Mouse (Mus musculus) kidney, embryonic 14.5 days (tissue): ENCODE results near the gene Axdnd1. TPM values are rescaled to one million over a fixed set of nuclear protein-coding genes. Genes with fewer than 3 reads are reported as not detected.
"Not testable (repeated sequence)": the region's sequence is repeated elsewhere in the genome, so short reads cannot be mapped to it uniquely, and the experiment has no call there.

Source experiments
- ATAC-seq: fragments of 200-750 bp; cut with Nextera tagmentation; 2 replicates; pipeline ENCODE4 v1.8.0; 2017; ENCODE audit warnings: moderate number of reproducible peaks, mild to moderate bottlenecking, moderate TSS enrichment, moderate library complexity; ENCODE audit not compliant: low FRiP score, low TSS enrichment
- H3K27ac ChIP-seq: fragments of 300-500 bp; sonication (generic); 2 replicates; pipeline ENCODE4 v1.5.1; 2014; ENCODE audit warnings: low read depth, mild to moderate bottlenecking, low read length, moderate library complexity, mixed read lengths
- H3K27me3 ChIP-seq: fragments of 300-500 bp; sonication (generic); 2 replicates; pipeline ENCODE4 v1.6.1; 2014; ENCODE audit warnings: mild to moderate bottlenecking, low read length; ENCODE audit not compliant: control insufficient read depth, insufficient read depth
- H3K36me3 ChIP-seq: fragments of 300-500 bp; sonication (generic); 2 replicates; pipeline ENCODE4 v1.6.1; 2014; ENCODE audit warnings: low read length, mixed read lengths; ENCODE audit not compliant: control insufficient read depth, insufficient read depth
- H3K4me1 ChIP-seq: fragments of 300-500 bp; sonication (generic); 2 replicates; pipeline ENCODE4 v1.6.1; 2014; ENCODE audit warnings: low read length, mixed read lengths; ENCODE audit not compliant: control insufficient read depth, insufficient read depth
- H3K4me2 ChIP-seq: fragments of 300-500 bp; sonication (generic); replicated peaks from 2 replicates; pipeline ENCODE4 v1.6.1; 2014; ENCODE audit warnings: low read depth, mild to moderate bottlenecking, low read length
- H3K4me3 ChIP-seq: fragments of 300-500 bp; sonication (generic); 2 replicates; pipeline ENCODE4 v1.5.1; 2014; ENCODE audit warnings: mild to moderate bottlenecking, low read length
- H3K9ac ChIP-seq: fragments of 300-500 bp; sonication (generic); 2 replicates; pipeline ENCODE4 v1.6.1; 2014; ENCODE audit warnings: low read depth, mild to moderate bottlenecking, low read length, moderate library complexity
- H3K9me3 ChIP-seq: fragments of 300-500 bp; sonication (generic); 2 replicates; pipeline ENCODE4 v1.6.1; 2016; ENCODE audit warnings: low read length; ENCODE audit not compliant: control insufficient read depth
- WGBS: fragments of 180-500 bp; shearing (Covaris S2); extraction: QIAGEN DNeasy Blood & Tissue Kit; methylation state at CpG from one replicate; pipeline ENCODE4 v1.1.7; 2014; 5-methylcytosine and 5-hydroxymethylcytosine counted together
- polyA plus RNA-seq: library from polyadenylated mRNA; unstranded; fragments of >200 nt; fragmentation: Nextera tagmentation; extraction: Ambion mirVana; gene quantifications from 2 replicates; pipeline ENCODE4 v1.2.1, GENCODE M21; 2014

The Axdnd1 gene
- polyA plus RNA-seq, 1 experiment from 2014 or later: 1.8 TPM

- Histone ChIP-seq H3K4me3 (no peak overlapping the region), H3K36me3 (no peaks in the 10 kb centered on the region), H3K4me1 (no peaks in the 10 kb centered on the region), H3K4me2 (no peak overlapping the region), H3K9me3 (no peaks in the 10 kb centered on the region), H3K27ac (no peak overlapping the region), H3K9ac (no peak overlapping the region), H3K27me3 (no peaks in the 10 kb centered on the region)
- 87% methylated on average over 9 of the region's 9 CpGs for WGBS
- no peak for ATAC-seq
These were observed 97.8 kb downstream of the Axdnd1 start for GRCm38 (mm10) chr1:156323126-156323525.

- Histone ChIP-seq H3K4me1 (peaks cover 6% of the 10 kb centered on the region), H3K27me3 (peaks cover 30% of the 10 kb centered on the region), H3K27ac (no peak within 1 kb of the TSS), H3K9ac (no peak within 1 kb of the TSS), H3K36me3 (no peaks in the 10 kb centered on the region), H3K4me3 (peak within 1 kb of the TSS; percentile 20; the same call in 1 of the 2 replicates), H3K9me3 (no peaks in the 10 kb centered on the region), H3K4me2 (peak within 1 kb of the TSS; percentile 44)
- 0 out of 2 replicates have a peak, but pooled peaks have one; percentile 28 for ATAC-seq
- WGBS: 4% methylated on average over 28 of the region's 29 CpGs
These were observed 110.3 kb downstream of the Axdnd1 start, which contains the start of gene Nphs2 for GRCm38 (mm10) chr1:156310630-156311029. Gene Nphs2 (plus strand): TSS chr1:156310727.

GRCm38 (mm10) chr1:156308595-156308994, 112.4 kb downstream of the Axdnd1 start:
- Histone ChIP-seq H3K4me1 (peaks cover 6% of the 10 kb centered on the region), H3K27ac (no peak overlapping the region), H3K36me3 (no peaks in the 10 kb centered on the region), H3K27me3 (peaks cover 45% of the 10 kb centered on the region), H3K9me3 (no peaks in the 10 kb centered on the region), H3K9ac (no peak overlapping the region), H3K4me2 (no peak overlapping the region), H3K4me3 (no peak overlapping the region)
- ATAC-seq: no peak
- WGBS: 75% methylated on average over 1 of the region's 1 CpGs

- ATAC-seq: peak; percentile 87
- H3K27ac ChIP-seq: no peak within 1 kb of the TSS
- H3K9ac ChIP-seq: peak within 1 kb of the TSS; percentile 60
- no peaks in the 10 kb centered on the region for H3K4me1 ChIP-seq
- H3K9me3 ChIP-seq: peaks cover 4% of the 10 kb centered on the region; the same call in 1 of the 2 replicates
- H3K36me3 ChIP-seq: no peaks in the 10 kb centered on the region
- WGBS: under 1% methylated on average over 66 of the region's 85 CpGs
- H3K4me2 ChIP-seq: peak within 1 kb of the TSS; percentile 98
- peaks cover 45% of the 10 kb centered on the region for H3K27me3 ChIP-seq
- H3K4me3 ChIP-seq: peak within 1 kb of the TSS; percentile 66
These were observed 117.8 kb downstream of the Axdnd1 start, which contains the start of gene Tdrd5 for GRCm38 (mm10) chr1:156302911-156303749. Gene Tdrd5 (minus strand): TSS chr1:156303664.

- H3K27ac ChIP-seq: no peak overlapping the region
- H3K4me1 ChIP-seq: no peaks in the 10 kb centered on the region
- no peak overlapping the region for H3K4me3 ChIP-seq
- H3K9ac ChIP-seq: no peak overlapping the region
- ATAC-seq: no peak
- no peaks in the 10 kb centered on the region for H3K9me3 ChIP-seq
- no peak overlapping the region for H3K4me2 ChIP-seq
- H3K36me3 ChIP-seq: no peaks in the 10 kb centered on the region
- H3K27me3 ChIP-seq: no peaks in the 10 kb centered on the region
- 95% methylated on average over 6 of the region's 6 CpGs for WGBS
These were observed 130.9 kb downstream of the Axdnd1 start for GRCm38 (mm10) chr1:156290016-156290415.

GRCm38 (mm10) chr1:156289222-156289587, 131.8 kb downstream of the Axdnd1 start:
- H3K4me1 ChIP-seq, H3K27ac ChIP-seq, H3K4me2 ChIP-seq, H3K9me3 ChIP-seq, H3K36me3 ChIP-seq, ATAC-seq, H3K9ac ChIP-seq, H3K27me3 ChIP-seq, H3K4me3 ChIP-seq: not testable (repeated sequence)
- 77% methylated on average over 10 of the region's 10 CpGs for WGBS

- 88% methylated on average over 9 of the region's 9 CpGs for WGBS
- Histone ChIP-seq H3K9me3 (no peaks in the 10 kb centered on the region), H3K4me3 (no peak overlapping the region), H3K36me3 (no peaks in the 10 kb centered on the region), H3K27ac (no peak overlapping the region), H3K4me1 (no peaks in the 10 kb centered on the region), H3K9ac (no peak overlapping the region), H3K27me3 (no peaks in the 10 kb centered on the region), H3K4me2 (no peak overlapping the region)
- ATAC-seq: no peak
These were observed 132.3 kb downstream of the Axdnd1 start for GRCm38 (mm10) chr1:156288556-156289221.

- WGBS: 80% methylated on average over 5 of the region's 5 CpGs
- no peak for ATAC-seq
These were observed 135.4 kb downstream of the Axdnd1 start for GRCm38 (mm10) chr1:156285541-156285896.

More at GRCm38 (mm10) chr1:156285541-156285896, 135.4 kb downstream of the Axdnd1 start:
- Histone ChIP-seq H3K4me3 (no peak overlapping the region), H3K4me2 (no peak overlapping the region), H3K9ac (no peak overlapping the region), H3K36me3 (no peaks in the 10 kb centered on the region), H3K9me3 (no peaks in the 10 kb centered on the region), H3K27me3 (no peaks in the 10 kb centered on the region), H3K4me1 (no peaks in the 10 kb centered on the region), H3K27ac (no peak overlapping the region)
